Mouse (Mus musculus): ENCODE data around the gene Trank1. TPM values are rescaled to one million over a fixed set of nuclear protein-coding genes. Genes with fewer than 3 reads are reported as not detected.

Gene Trank1
- polyA plus RNA-seq, 1 experiment from 2014 or later = 0.08 TPM

GRCm38 (mm10) chr9:111287956-111288355 lies 23.6 kb upstream of the Trank1 start:
- Histone ChIP-seq H3K4me1 (peaks cover 17% of the 10 kb centered on the region), H3K27ac (no peak overlapping the region), H3K27me3 (ENCODE audit: insufficient read depth, poor library complexity, severe bottlenecking) (peaks cover 6% of the 10 kb centered on the region; the same call in 1 of the 2 replicates), H3K9me3 (no peaks in the 10 kb centered on the region), H3K36me3 (no peaks in the 10 kb centered on the region), H3K4me3 (no peak overlapping the region)
- DNase-seq (ENCODE audit: low spot score) = no peak
- 86% methylated on average over 4 of the region's 4 CpGs for WGBS

- 53% methylated on average over 9 of the region's 9 CpGs for WGBS
- DNase-seq (ENCODE audit: low spot score) = no peak
- no peaks in the 10 kb centered on the region for H3K36me3 ChIP-seq
- H3K27me3 ChIP-seq (ENCODE audit: insufficient read depth, poor library complexity, severe bottlenecking) = peaks cover 6% of the 10 kb centered on the region; the same call in 1 of the 2 replicates
- peak overlapping the region; percentile 33; the same call in 1 of the 2 replicates for H3K4me3 ChIP-seq
- H3K4me1 ChIP-seq = peaks cover 17% of the 10 kb centered on the region
- H3K27ac ChIP-seq = no peak overlapping the region; the same call in 1 of the 2 replicates
- H3K9me3 ChIP-seq = no peaks in the 10 kb centered on the region
Measured at GRCm38 (mm10) chr9:111289294-111289831, 22.2 kb upstream of the Trank1 start.

- no peak overlapping the region; the same call in 1 of the 2 replicates for H3K27ac ChIP-seq
- H3K4me1 ChIP-seq = peaks cover 17% of the 10 kb centered on the region
- H3K9me3 ChIP-seq = no peaks in the 10 kb centered on the region
- H3K4me3 ChIP-seq = peak overlapping the region; percentile 33; the same call in 1 of the 2 replicates
- peak; percentile 92 for DNase-seq (ENCODE audit: low spot score)
- H3K36me3 ChIP-seq = no peaks in the 10 kb centered on the region
- 15% methylated on average over 21 of the region's 21 CpGs for WGBS
- H3K27me3 ChIP-seq (ENCODE audit: insufficient read depth, poor library complexity, severe bottlenecking) = peaks cover 6% of the 10 kb centered on the region; the same call in 1 of the 2 replicates
Measured at GRCm38 (mm10) chr9:111289832-111290339, 21.7 kb upstream of the Trank1 start.

- Histone ChIP-seq H3K27ac (no peak overlapping the region), H3K4me1 (peaks cover 13% of the 10 kb centered on the region), H3K4me3 (no peak overlapping the region), H3K9me3 (no peaks in the 10 kb centered on the region), H3K27me3 (ENCODE audit: insufficient read depth, poor library complexity, severe bottlenecking) (peaks cover 6% of the 10 kb centered on the region; the same call in 1 of the 2 replicates), H3K36me3 (no peaks in the 10 kb centered on the region)
- DNase-seq (ENCODE audit: low spot score) = no peak
- WGBS = 70% methylated on average over 11 of the region's 11 CpGs
Measured at GRCm38 (mm10) chr9:111290539-111291100, 20.9 kb upstream of the Trank1 start.

DNA sequence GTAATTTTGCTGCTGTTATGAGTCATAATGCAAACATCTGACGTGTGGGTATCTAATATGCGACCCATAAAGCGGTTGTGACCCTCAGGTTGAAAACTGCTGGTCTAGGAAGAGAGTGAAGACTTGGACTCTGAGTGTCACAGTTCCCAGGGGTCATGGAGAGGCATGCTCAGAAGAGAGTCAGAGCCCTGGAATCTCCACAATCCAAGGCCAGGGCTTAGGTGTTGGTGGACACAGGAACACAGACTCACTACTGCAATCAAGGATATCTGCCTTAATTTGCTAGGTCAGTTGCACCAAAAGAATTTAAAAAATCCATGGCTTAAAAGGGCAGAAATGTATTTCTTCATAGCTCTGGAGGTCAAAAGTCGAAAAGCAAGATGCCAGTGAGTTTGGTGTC lies 18.3 kb upstream of the Trank1 start:
- Histone ChIP-seq H3K4me1 (peaks cover 7% of the 10 kb centered on the region), H3K9me3 (no peaks in the 10 kb centered on the region), H3K36me3 (no peaks in the 10 kb centered on the region), H3K4me3 (no peak overlapping the region), H3K27me3 (ENCODE audit: insufficient read depth, poor library complexity, severe bottlenecking) (peaks cover 6% of the 10 kb centered on the region; the same call in 1 of the 2 replicates), H3K27ac (no peak overlapping the region)
- 81% methylated on average over 4 of the region's 4 CpGs for WGBS
- no peak for DNase-seq (ENCODE audit: low spot score)

DNA sequence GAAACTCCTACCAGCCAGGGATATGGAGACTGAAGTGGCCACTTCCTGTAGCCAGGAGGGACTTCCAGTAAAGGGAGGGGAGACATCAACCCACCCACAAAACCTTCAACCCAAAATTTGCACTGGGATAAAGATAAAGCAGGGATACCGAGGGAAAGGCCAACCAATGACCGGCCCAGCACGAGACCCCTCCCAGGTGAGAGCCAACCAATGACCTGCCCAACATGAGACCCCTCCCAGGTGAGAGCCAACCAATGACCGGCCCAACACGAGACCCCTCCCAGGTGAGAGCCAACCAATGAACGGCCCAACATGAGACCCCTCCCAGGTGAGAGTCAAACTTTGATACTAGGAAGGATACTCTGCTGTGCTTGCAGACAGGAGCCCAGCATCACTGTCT lies 16.6 kb upstream of the Trank1 start:
- Histone ChIP-seq H3K27me3 (ENCODE audit: insufficient read depth, poor library complexity, severe bottlenecking) (peaks cover 6% of the 10 kb centered on the region; the same call in 1 of the 2 replicates), H3K9me3 (no peaks in the 10 kb centered on the region), H3K36me3 (no peaks in the 10 kb centered on the region), H3K4me3 (no peak overlapping the region), H3K4me1 (peaks cover 2% of the 10 kb centered on the region), H3K27ac (no peak overlapping the region)
- 85% methylated on average over 6 of the region's 6 CpGs for WGBS
- no peak for DNase-seq (ENCODE audit: low spot score)

DNA sequence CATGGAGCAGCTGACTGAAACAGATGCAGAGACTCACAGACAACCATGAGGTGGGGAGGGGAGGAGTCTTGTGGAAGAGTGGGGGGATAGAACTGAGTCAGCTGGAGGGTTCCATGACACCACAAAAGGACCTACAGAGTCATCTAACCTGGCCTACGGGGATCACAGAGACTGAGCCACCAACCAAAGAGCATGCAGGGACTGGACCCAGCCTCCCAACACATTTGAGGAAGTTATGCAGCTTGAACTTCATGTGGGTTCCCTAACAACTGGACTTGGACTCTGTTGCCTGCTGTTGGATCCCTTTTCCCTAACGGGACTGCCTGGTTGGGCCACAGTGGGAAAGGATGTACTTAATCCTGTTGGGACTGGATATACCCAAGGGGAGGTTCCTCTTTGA lies 16.2 kb upstream of the Trank1 start:
- H3K36me3 ChIP-seq = no peaks in the 10 kb centered on the region
- no peak for DNase-seq (ENCODE audit: low spot score)
- no peaks in the 10 kb centered on the region for H3K4me1 ChIP-seq
- peaks cover 8% of the 10 kb centered on the region; the same call in 1 of the 2 replicates for H3K27me3 ChIP-seq (ENCODE audit: insufficient read depth, poor library complexity, severe bottlenecking)
- no peaks in the 10 kb centered on the region for H3K9me3 ChIP-seq
- no peak overlapping the region for H3K27ac ChIP-seq
- WGBS = 75% methylated on average over 2 of the region's 2 CpGs
- no peak overlapping the region for H3K4me3 ChIP-seq

- DNase-seq (ENCODE audit: low spot score) = no peak
- H3K9me3 ChIP-seq = no peaks in the 10 kb centered on the region
- WGBS = 75% methylated on average over 7 of the region's 7 CpGs
- peaks cover 8% of the 10 kb centered on the region; the same call in 1 of the 2 replicates for H3K27me3 ChIP-seq (ENCODE audit: insufficient read depth, poor library complexity, severe bottlenecking)
- no peak overlapping the region for H3K4me3 ChIP-seq
- no peak overlapping the region for H3K27ac ChIP-seq
- no peaks in the 10 kb centered on the region for H3K36me3 ChIP-seq
- no peaks in the 10 kb centered on the region for H3K4me1 ChIP-seq
Measured at GRCm38 (mm10) chr9:111296433-111296832, 15.1 kb upstream of the Trank1 start.

DNA sequence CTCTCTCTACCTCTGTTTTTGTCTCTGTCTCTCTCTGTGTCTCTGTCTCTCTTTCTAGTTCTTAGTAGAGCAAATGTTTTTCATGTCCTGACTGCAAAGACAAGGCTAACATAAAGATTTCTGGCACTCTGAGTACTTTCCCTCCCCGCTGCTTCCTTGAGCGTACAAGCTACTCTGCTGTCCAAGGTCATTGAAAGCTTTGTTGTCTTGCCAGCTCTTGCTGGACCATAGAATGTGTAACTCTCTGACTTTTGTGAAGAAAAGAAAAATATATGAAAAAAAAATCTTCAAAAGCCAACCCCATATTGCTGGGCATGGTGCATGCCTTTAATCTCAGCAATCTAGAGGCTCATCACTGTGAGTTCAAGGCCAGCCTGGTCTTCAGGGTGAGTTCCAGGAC lies 12.9 kb upstream of the Trank1 start:
- Histone ChIP-seq H3K4me3 (no peak overlapping the region), H3K27ac (no peak overlapping the region), H3K27me3 (ENCODE audit: insufficient read depth, poor library complexity, severe bottlenecking) (0 out of 2 replicates have a peak, but pooled peaks cover 5% of the 10 kb centered on the region), H3K9me3 (no peaks in the 10 kb centered on the region), H3K4me1 (no peaks in the 10 kb centered on the region), H3K36me3 (no peaks in the 10 kb centered on the region)
- 88% methylated on average over 2 of the region's 2 CpGs for WGBS
- DNase-seq (ENCODE audit: low spot score) = no peak

- no peaks in the 10 kb centered on the region for H3K36me3 ChIP-seq
- H3K4me1 ChIP-seq = no peaks in the 10 kb centered on the region
- H3K9me3 ChIP-seq = no peaks in the 10 kb centered on the region
- 0 out of 2 replicates have a peak, but pooled peaks cover 5% of the 10 kb centered on the region for H3K27me3 ChIP-seq (ENCODE audit: insufficient read depth, poor library complexity, severe bottlenecking)
- H3K27ac ChIP-seq = no peak overlapping the region
- H3K4me3 ChIP-seq = no peak overlapping the region
- WGBS = 73% methylated on average over 12 of the region's 12 CpGs
- no peak for DNase-seq (ENCODE audit: low spot score)
Measured at GRCm38 (mm10) chr9:111302196-111302831, 9.2 kb upstream of the Trank1 start.

DNA sequence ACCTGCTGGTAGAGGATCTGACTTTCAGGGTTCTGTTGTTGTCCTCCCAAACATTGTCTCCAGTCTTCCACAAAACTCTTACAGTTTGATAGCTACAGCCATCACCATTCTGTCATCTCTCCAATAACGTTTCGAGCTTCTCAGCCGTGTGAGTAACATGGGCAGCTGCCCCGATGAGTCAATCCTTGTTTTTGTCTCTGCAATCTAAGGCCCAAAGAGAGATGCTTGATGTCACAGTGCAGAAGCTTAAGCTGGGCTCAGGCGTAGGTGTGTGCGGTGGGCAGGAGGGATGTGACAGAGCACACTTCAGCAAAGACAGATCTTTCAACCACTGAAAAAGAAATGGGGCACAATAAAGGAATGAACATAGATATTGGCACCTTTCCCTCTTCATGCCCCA lies 7.5 kb upstream of the Trank1 start:
- Histone ChIP-seq H3K36me3 (no peaks in the 10 kb centered on the region), H3K27ac (no peak overlapping the region), H3K4me3 (no peak overlapping the region), H3K27me3 (ENCODE audit: insufficient read depth, poor library complexity, severe bottlenecking) (peaks cover 12% of the 10 kb centered on the region), H3K4me1 (no peaks in the 10 kb centered on the region), H3K9me3 (no peaks in the 10 kb centered on the region)
- 88% methylated on average over 6 of the region's 6 CpGs for WGBS
- DNase-seq (ENCODE audit: low spot score) = no peak

GRCm38 (mm10) chr9:111306142-111306541 lies 5.4 kb upstream of the Trank1 start:
- no peaks in the 10 kb centered on the region for H3K36me3 ChIP-seq
- peaks cover 28% of the 10 kb centered on the region for H3K27me3 ChIP-seq (ENCODE audit: insufficient read depth, poor library complexity, severe bottlenecking)
- DNase-seq (ENCODE audit: low spot score) = no peak
- WGBS = 79% methylated on average over 7 of the region's 7 CpGs
- no peak overlapping the region for H3K27ac ChIP-seq
- H3K4me1 ChIP-seq = 0 out of 2 replicates have a peak, but pooled peaks cover under 1% of the 10 kb centered on the region
- no peak overlapping the region for H3K4me3 ChIP-seq
- no peaks in the 10 kb centered on the region for H3K9me3 ChIP-seq

DNA sequence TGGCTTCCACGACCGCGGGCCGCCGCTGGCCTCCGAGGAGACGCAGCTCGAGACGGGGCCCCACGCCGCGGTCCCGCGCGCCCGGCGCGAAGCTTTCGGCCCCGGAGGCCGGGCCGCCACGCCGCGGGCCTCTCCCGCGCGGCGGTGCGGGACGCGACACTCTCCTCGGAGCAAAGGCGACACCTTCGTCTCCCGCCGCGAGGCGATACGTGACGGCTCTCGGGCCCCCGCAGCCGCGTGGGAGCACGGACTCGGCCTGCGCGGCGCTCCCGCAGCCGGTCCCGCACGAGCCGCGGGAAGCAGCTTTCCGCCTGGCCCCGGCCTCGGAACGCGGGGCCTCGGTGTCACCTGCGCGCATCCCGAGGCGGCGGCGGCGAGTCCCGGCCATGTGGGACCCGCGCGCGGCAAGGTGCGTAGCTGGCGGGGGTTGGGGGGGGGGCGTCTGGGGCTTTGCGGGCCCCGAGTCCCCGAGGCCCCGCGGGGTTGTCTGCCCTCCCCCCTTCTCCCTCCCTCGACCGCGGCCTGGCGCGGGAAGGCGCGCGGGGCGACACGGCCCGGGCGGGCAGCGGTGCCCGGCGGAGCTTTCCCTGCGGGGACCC lies 403 bp downstream of the Trank1 start:
- DNase-seq (ENCODE audit: low spot score) = no peak
- peaks cover 67% of the 10 kb centered on the region for H3K27me3 ChIP-seq (ENCODE audit: insufficient read depth, poor library complexity, severe bottlenecking)

More for the DNA sequence above, 403 bp downstream of the Trank1 start:
- WGBS = 2% methylated on average over 73 of the region's 98 CpGs
- H3K9me3 ChIP-seq = no peaks in the 10 kb centered on the region
- H3K4me3 ChIP-seq = peak overlapping the region; percentile 67
- H3K4me1 ChIP-seq = peaks cover 16% of the 10 kb centered on the region
- H3K27ac ChIP-seq = peak overlapping the region; percentile 56
- no peaks in the 10 kb centered on the region for H3K36me3 ChIP-seq

Data from heart, embryonic 10.5 days (tissue).